Mouse (Mus musculus): Measurements from ENCODE around the gene Hivep1. TPM values are rescaled to one million over a fixed set of nuclear protein-coding genes. Genes with fewer than 3 reads are reported as not detected.

Gene Hivep1
- total and polyA plus RNA-seq, 2 experiments from 2014 or later: 16.6 to 26.7 TPM

DNA sequence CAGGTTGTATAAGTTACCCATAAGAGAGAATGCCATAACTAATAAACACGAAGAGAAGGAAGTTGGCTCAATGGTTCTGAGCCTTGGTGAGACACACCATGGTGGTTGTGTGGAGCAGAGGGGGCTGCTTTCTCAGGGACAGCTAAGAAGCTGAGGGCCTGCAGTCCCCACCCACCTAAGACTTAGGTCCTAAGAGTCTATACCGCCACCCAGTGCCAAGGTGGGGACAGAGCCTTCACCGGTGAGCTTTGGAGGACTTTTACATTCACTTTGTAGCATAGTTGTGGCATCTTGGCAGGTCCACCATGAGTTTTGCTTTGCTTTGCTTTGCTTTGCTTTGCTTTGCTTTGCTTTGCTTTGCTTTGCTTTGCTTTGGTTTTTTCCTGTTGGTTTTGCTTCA, 92.8 kb downstream of the Hivep1 start:
- Histone ChIP-seq H3K36me3 (ENCODE audit: insufficient read depth) (no peaks in the 10 kb centered on the region), H3K9me3 (ENCODE audit: low read length) (no peaks in the 10 kb centered on the region), H3K4me2 (ENCODE audit: low read depth) (no peak overlapping the region), H3K27ac (ENCODE audit: low read depth, low read length) (no peak overlapping the region), H3K9ac (no peak overlapping the region), H3K4me1 (ENCODE audit: insufficient read depth) (peaks cover 5% of the 10 kb centered on the region), H3K4me3 (ENCODE audit: low read depth, low read length) (no peak overlapping the region), H3K27me3 (ENCODE audit: insufficient read depth, low read length) (no peaks in the 10 kb centered on the region)
- ATAC-seq (no peak), DNase-seq (no peak)
- TF ChIP-seq CTCF (IDR thresholded peaks at IDR 0.05; ENCODE audit: low read depth): no peak
- WGBS: 71% methylated on average over 3 of the region's 3 CpGs

- H3K4me2 ChIP-seq (ENCODE audit: low read depth): 0 out of 2 replicates have a peak overlapping the region, but pooled peaks have one; percentile 6
- no peak for TF ChIP-seq CTCF (IDR thresholded peaks at IDR 0.05; ENCODE audit: low read depth)
Measured at GRCm38 (mm10) chr13:42149328-42150071, 97.7 kb downstream of the Hivep1 start.

GRCm38 (mm10) chr13:42150072-42150450, 98.2 kb downstream of the Hivep1 start:
- peak overlapping the region; percentile 2; the same call in 1 of the 2 replicates for H3K9ac ChIP-seq
- 17% methylated on average over 5 of the region's 5 CpGs for WGBS
- ATAC-seq: peak; percentile 45
- no peak overlapping the region for H3K4me3 ChIP-seq (ENCODE audit: low read depth, low read length)
- no peak for DNase-seq
- TF ChIP-seq CTCF (IDR thresholded peaks at IDR 0.05; ENCODE audit: low read depth): no peak
- peak overlapping the region; percentile 52; the same call in 1 of the 2 replicates for H3K27ac ChIP-seq (ENCODE audit: low read depth, low read length)
- peaks cover 17% of the 10 kb centered on the region for H3K4me1 ChIP-seq (ENCODE audit: insufficient read depth)
- no peaks in the 10 kb centered on the region for H3K9me3 ChIP-seq (ENCODE audit: low read length)
- no peaks in the 10 kb centered on the region for H3K27me3 ChIP-seq (ENCODE audit: insufficient read depth, low read length)
- H3K4me2 ChIP-seq (ENCODE audit: low read depth): no peak overlapping the region
- H3K36me3 ChIP-seq (ENCODE audit: insufficient read depth): peaks cover 7% of the 10 kb centered on the region; the same call in 1 of the 2 replicates

More at GRCm38 (mm10) chr13:42149328-42150071, 97.7 kb downstream of the Hivep1 start:
- DNase-seq (peak; percentile 45), ATAC-seq (peak; percentile 78)
- Histone ChIP-seq H3K27ac (ENCODE audit: low read depth, low read length) (peak overlapping the region; percentile 52), H3K9me3 (ENCODE audit: low read length) (no peaks in the 10 kb centered on the region), H3K36me3 (ENCODE audit: insufficient read depth) (0 out of 2 replicates have a peak, but pooled peaks cover 2% of the 10 kb centered on the region), H3K27me3 (ENCODE audit: insufficient read depth, low read length) (no peaks in the 10 kb centered on the region), H3K4me1 (ENCODE audit: insufficient read depth) (peaks cover 17% of the 10 kb centered on the region), H3K9ac (peak overlapping the region; percentile 2), H3K4me3 (ENCODE audit: low read depth, low read length) (no peak overlapping the region)
- WGBS: 22% methylated on average over 9 of the region's 9 CpGs

DNA sequence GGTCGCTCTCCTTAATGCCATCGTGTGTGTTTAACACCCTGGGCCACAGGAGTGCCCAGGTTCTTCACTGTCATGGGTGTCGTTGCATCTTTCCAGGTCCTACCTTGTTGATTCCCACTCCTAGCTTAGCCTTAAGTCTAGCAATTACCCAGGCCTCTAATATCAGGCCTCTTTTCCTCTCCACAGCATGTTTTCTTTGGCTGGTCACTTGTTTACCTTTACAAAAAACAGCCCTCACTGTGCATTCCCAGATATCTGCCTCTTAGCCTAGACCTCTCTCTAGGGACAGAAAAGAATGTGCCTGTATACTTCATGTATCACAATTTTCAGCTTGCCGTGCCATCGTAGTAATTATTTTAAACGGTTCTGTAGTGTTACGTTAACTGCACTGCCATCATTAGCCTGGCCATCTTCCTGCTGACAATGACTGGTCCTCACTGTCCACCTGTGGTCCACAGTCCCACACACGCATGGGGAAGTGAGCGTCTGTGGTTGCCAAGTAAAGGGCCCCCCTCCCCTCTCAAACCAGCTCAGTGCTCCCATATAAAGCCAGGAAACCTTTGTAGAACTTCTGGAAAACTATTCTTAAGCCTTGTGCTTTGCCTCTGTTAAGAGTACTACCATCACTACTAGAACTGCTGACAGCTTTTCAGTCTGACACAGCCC, 98.8 kb downstream of the Hivep1 start:
- DNase-seq (no peak), ATAC-seq (no peak)
- peaks cover 17% of the 10 kb centered on the region for H3K4me1 ChIP-seq (ENCODE audit: insufficient read depth)
- no peak for TF ChIP-seq CTCF (IDR thresholded peaks at IDR 0.05; ENCODE audit: low read depth)
- peak overlapping the region; percentile 52; the same call in 1 of the 2 replicates for H3K27ac ChIP-seq (ENCODE audit: low read depth, low read length)
- no peak overlapping the region for H3K4me3 ChIP-seq (ENCODE audit: low read depth, low read length)
- no peak overlapping the region for H3K4me2 ChIP-seq (ENCODE audit: low read depth)
- 75% methylated on average over 9 of the region's 9 CpGs for WGBS
- no peaks in the 10 kb centered on the region for H3K9me3 ChIP-seq (ENCODE audit: low read length)
- 0 out of 2 replicates have a peak overlapping the region, but pooled peaks have one; percentile 2 for H3K9ac ChIP-seq
- H3K36me3 ChIP-seq (ENCODE audit: insufficient read depth): peaks cover 12% of the 10 kb centered on the region; the same call in 1 of the 2 replicates
- no peaks in the 10 kb centered on the region for H3K27me3 ChIP-seq (ENCODE audit: insufficient read depth, low read length)

- Histone ChIP-seq H3K27ac (ENCODE audit: low read depth, low read length) (no peak overlapping the region), H3K27me3 (ENCODE audit: insufficient read depth, low read length) (no peaks in the 10 kb centered on the region), H3K4me2 (ENCODE audit: low read depth) (no peak overlapping the region), H3K36me3 (ENCODE audit: insufficient read depth) (peaks cover 23% of the 10 kb centered on the region), H3K9me3 (ENCODE audit: low read length) (no peaks in the 10 kb centered on the region), H3K4me1 (ENCODE audit: insufficient read depth) (no peaks in the 10 kb centered on the region), H3K4me3 (ENCODE audit: low read depth, low read length) (no peak overlapping the region), H3K9ac (no peak overlapping the region)
- DNase-seq (no peak), ATAC-seq (no peak)
- TF ChIP-seq CTCF (IDR thresholded peaks at IDR 0.05; ENCODE audit: low read depth): no peak
- WGBS: 88% methylated on average over 14 of the region's 14 CpGs
Measured at GRCm38 (mm10) chr13:42158259-42158658, 106.4 kb downstream of the Hivep1 start.

DNA sequence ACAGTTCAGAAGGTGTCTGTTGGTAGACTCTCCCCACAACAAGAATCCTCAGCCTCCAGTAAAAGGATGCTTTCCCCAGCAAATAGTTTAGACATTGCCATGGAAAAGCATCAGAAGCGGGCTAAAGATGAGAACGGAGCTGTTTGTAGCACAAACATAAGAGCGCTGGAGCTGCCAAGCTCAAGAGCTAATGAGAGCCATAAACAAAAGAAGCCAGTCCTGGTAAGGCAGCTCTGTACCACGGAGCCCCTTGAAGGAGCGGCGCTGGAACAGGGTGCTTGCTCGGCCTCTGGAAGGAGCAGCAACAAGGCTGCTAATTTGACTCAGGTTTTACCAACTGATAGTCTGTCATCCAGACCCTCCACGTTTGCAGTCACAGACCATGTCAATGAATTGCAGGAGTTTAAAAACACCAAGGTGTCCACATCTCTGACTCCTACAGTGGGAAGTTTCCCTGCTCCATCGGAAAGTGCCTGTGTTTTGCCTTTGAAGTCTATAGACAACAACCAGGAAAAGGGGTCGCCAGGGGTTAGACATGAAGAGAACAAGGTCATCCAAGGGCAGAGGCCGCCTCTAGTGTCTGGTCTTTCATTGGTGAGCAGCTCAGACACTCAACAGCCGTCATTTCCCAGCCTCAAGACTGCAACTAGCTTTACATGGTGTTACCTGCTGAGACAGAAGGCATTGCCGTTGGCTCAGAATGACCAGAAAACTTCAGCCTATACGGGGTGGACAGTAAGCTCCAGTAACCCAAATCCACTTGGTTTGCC, 107.8 kb downstream of the Hivep1 start:
- no peak for TF ChIP-seq CTCF (IDR thresholded peaks at IDR 0.05; ENCODE audit: low read depth)
- peaks cover 21% of the 10 kb centered on the region for H3K36me3 ChIP-seq (ENCODE audit: insufficient read depth)
- peak; percentile 62 for ATAC-seq
- no peaks in the 10 kb centered on the region for H3K4me1 ChIP-seq (ENCODE audit: insufficient read depth)
- H3K4me3 ChIP-seq (ENCODE audit: low read depth, low read length): no peak overlapping the region
- no peak overlapping the region for H3K9ac ChIP-seq
- no peaks in the 10 kb centered on the region for H3K9me3 ChIP-seq (ENCODE audit: low read length)
- no peak overlapping the region for H3K4me2 ChIP-seq (ENCODE audit: low read depth)
- 52% methylated on average over 14 of the region's 14 CpGs for WGBS
- no peak overlapping the region for H3K27ac ChIP-seq (ENCODE audit: low read depth, low read length)
- H3K27me3 ChIP-seq (ENCODE audit: insufficient read depth, low read length): no peaks in the 10 kb centered on the region
- DNase-seq: peak; percentile 13
